Mouse (Mus musculus) right cerebral cortex, postnatal 25 days (tissue): Measurements from ENCODE around the gene Fam149a.
"Not testable (repeated sequence)": the region's sequence is repeated elsewhere in the genome, so short reads cannot be mapped to it uniquely, and the experiment has no call there.

Experiments used
- DNase-seq: peaks from one replicate; pipeline ENCODE4 v3.0.0; 2022

The Fam149a gene

GRCm38 (mm10) chr8:45330856-45331255 lies 51.2 kb downstream of the Fam149a start:
- DNase-seq, result no peak

- DNase-seq, result no peak
These were observed 52.7 kb downstream of the Fam149a start for GRCm38 (mm10) chr8:45329206-45329980.

- not testable (repeated sequence) for DNase-seq
These were observed 55.0 kb downstream of the Fam149a start for GRCm38 (mm10) chr8:45327076-45327475.

- DNase-seq, result no peak
These were observed 57.9 kb downstream of the Fam149a start for GRCm38 (mm10) chr8:45324151-45324550.

GRCm38 (mm10) chr8:45321365-45321764 lies 60.7 kb downstream of the Fam149a start:
- DNase-seq, result no peak

GRCm38 (mm10) chr8:45320930-45321329 lies 61.2 kb downstream of the Fam149a start:
- no peak for DNase-seq

GRCm38 (mm10) chr8:45310967-45311366 lies 71.1 kb downstream of the Fam149a start:
- no peak for DNase-seq

GRCm38 (mm10) chr8:45308366-45308765 lies 73.7 kb downstream of the Fam149a start, which contains the start of gene Gm45753:
Gene Gm45753, minus strand, starts transcription at chr8:45308466.
- DNase-seq, result no peak

- no peak for DNase-seq
These were observed 76.6 kb downstream of the Fam149a start for GRCm38 (mm10) chr8:45305479-45305878.

GRCm38 (mm10) chr8:45304354-45304753 lies 77.7 kb downstream of the Fam149a start:
- DNase-seq, result no peak

- no peak for DNase-seq
These were observed 79.7 kb downstream of the Fam149a start for GRCm38 (mm10) chr8:45302390-45302789.

GRCm38 (mm10) chr8:45295276-45295675 lies 86.8 kb downstream of the Fam149a start:
- DNase-seq, result no peak

GRCm38 (mm10) chr8:45294687-45295086 lies 87.4 kb downstream of the Fam149a start, which contains the start of gene Klkb1:
Gene Klkb1, minus strand, starts transcription at chr8:45294859.
- no peak for DNase-seq

- DNase-seq, result no peak
These were observed 90.3 kb downstream of the Fam149a start for GRCm38 (mm10) chr8:45291790-45292189.
